Mouse (Mus musculus): ENCODE results near the gene Slc25a22.

DNA sequence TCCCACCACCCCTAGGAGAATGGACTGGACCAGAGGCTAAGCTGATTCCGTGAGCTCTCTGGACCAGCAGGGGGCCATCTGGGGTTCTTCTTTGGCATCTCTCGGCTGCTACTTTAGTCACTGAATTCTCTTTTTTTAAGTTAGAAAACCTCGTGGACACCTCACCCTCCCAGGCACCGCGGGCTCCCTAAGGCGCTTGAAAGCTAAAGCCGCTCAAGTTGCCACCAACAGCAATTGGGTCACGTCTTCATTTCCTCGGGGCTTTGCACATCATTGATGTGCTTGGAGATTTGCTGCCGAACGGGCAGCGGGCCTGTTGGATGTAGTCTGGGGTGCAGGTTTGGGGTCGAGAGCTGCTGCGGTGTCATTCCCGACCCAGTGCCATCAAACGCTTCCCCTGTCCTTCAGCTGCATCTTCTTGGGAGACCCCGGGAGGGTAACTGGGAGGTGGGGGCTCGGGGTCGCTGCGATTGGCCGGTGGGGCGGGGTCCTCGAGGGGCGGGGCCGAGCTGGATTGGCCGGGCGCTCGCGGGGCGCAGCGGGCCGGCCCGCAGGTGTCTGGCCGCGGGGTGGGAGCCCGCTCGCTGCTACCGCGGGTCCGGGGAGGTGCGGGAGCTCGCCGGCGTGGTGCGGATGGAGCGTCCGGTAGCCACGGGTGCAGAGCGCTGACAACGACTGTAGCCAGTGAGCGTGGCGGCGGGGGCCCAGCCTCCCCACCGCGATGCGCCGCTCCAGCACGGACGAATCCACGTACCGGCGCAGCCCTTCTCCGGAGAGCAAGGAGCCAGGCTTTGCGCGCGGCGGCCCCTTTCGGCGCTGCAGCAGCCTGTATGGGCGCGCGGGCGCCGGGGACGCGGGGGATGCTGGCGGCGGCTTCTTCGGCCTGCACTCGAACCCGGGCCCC, 44.1 kb upstream of the Slc25a22 start:
- TF ChIP-seq POLR2A (IDR thresholded peaks at IDR 0.05; ENCODE audit: borderline replicate concordance, extremely low read depth, insufficient read depth, insufficient read length, poor library complexity, severe bottlenecking) (no peak), CTCF (IDR thresholded peaks at IDR 0.05; ENCODE audit: borderline replicate concordance, extremely low read depth, insufficient read depth, insufficient read length) (peak; percentile 41)
